Mouse (Mus musculus): ENCODE results near the gene Gm12253. TPM values are rescaled to one million over a fixed set of nuclear protein-coding genes. Genes with fewer than 3 reads are reported as not detected.

Gm12253 gene
- not detected in 2 replicates for polyA plus RNA-seq (2015; fragmentation: Nextera tagmentation; extraction: Ambion mirVana)

DNA sequence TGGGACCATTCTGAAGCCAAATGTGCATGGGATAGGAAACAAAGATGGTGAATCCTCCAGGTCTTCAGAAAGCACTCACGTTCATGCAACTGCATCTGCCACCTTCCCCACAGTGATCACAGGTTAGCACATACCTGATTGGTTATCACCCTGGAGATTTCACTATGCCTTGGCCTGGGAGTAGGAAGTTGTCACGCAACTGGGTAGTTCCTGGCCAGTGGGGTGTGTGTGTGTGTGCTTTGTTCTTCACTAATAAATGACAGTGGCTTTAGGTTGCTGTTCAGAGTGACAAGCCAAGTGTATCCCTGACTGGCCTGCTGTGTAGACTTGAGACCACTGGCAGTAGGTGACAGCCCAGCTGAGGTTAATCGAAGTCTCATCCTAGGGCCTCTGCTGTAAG is at the start of gene Gm12253:
Gene Gm12253 (plus strand): TSS at position 301 of the 400 bp plus-strand sequence.
- no peak within 1 kb of the TSS for H3K4me2 ChIP-seq (ENCODE audit: low read depth, low read length)
- no peaks in the 10 kb centered on the region for H3K27me3 ChIP-seq (ENCODE audit: control insufficient read depth, insufficient read depth, low read depth, low read length)
- H3K9me3 ChIP-seq (ENCODE audit: control insufficient read depth, low read length): no peaks in the 10 kb centered on the region
- no peaks in the 10 kb centered on the region for H3K4me1 ChIP-seq (replicated peaks; ENCODE audit: control insufficient read depth, insufficient read depth, low read length)
- H3K36me3 ChIP-seq (ENCODE audit: control insufficient read depth, insufficient read depth, low read length): no peaks in the 10 kb centered on the region
- H3K27ac ChIP-seq (ENCODE audit: low read length): no peak within 1 kb of the TSS
- H3K4me3 ChIP-seq (ENCODE audit: low read length): no peak within 1 kb of the TSS
- no peak within 1 kb of the TSS for H3K9ac ChIP-seq (ENCODE audit: low read length)
- no peak for ATAC-seq (ENCODE audit: low read depth)
- WGBS: 73% methylated on average over 3 of the region's 3 CpGs

GRCm38 (mm10) chr11:58399985-58400645 is 32.2 kb upstream of the Gm12253 start:
- 61% methylated on average over 6 of the region's 6 CpGs for WGBS
- Histone ChIP-seq H3K4me1 (replicated peaks; ENCODE audit: control insufficient read depth, insufficient read depth, low read length) (no peaks in the 10 kb centered on the region), H3K4me2 (ENCODE audit: low read depth, low read length) (no peak overlapping the region), H3K9ac (ENCODE audit: low read length) (no peak overlapping the region), H3K27ac (ENCODE audit: low read length) (no peak overlapping the region), H3K9me3 (ENCODE audit: control insufficient read depth, low read length) (no peaks in the 10 kb centered on the region), H3K27me3 (ENCODE audit: control insufficient read depth, insufficient read depth, low read depth, low read length) (no peaks in the 10 kb centered on the region), H3K36me3 (ENCODE audit: control insufficient read depth, insufficient read depth, low read length) (no peaks in the 10 kb centered on the region), H3K4me3 (ENCODE audit: low read length) (no peak overlapping the region)
- no peak for ATAC-seq (ENCODE audit: low read depth)

DNA sequence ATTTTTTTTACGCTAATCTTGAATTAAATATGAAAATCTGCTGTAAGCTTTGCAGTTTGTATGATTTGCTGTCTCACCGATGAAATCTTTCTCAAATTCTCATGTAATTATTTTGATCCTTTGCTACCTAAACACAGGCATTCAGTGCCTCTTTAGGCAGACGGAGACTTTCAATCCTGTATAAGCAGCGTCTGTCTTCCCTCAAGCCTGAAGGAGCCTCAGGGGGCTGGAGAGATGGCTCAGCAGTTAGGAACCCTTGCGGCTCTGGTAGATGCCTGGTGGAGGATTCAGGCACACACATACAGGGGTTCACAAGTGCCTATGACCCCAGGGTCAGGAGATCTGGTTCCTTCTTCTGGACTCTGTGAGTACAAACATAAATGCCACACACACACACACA is 31.7 kb upstream of the Gm12253 start:
- no peak overlapping the region for H3K9ac ChIP-seq (ENCODE audit: low read length)
- H3K4me2 ChIP-seq (ENCODE audit: low read depth, low read length): no peak overlapping the region
- H3K27ac ChIP-seq (ENCODE audit: low read length): no peak overlapping the region
- no peaks in the 10 kb centered on the region for H3K4me1 ChIP-seq (replicated peaks; ENCODE audit: control insufficient read depth, insufficient read depth, low read length)
- H3K4me3 ChIP-seq (ENCODE audit: low read length): no peak overlapping the region
- H3K36me3 ChIP-seq (ENCODE audit: control insufficient read depth, insufficient read depth, low read length): no peaks in the 10 kb centered on the region
- no peak for ATAC-seq (ENCODE audit: low read depth)
- WGBS: 59% methylated on average over 5 of the region's 5 CpGs
- no peaks in the 10 kb centered on the region for H3K9me3 ChIP-seq (ENCODE audit: control insufficient read depth, low read length)
- no peaks in the 10 kb centered on the region for H3K27me3 ChIP-seq (ENCODE audit: control insufficient read depth, insufficient read depth, low read depth, low read length)

- H3K4me1 ChIP-seq (replicated peaks; ENCODE audit: control insufficient read depth, insufficient read depth, low read length): no peaks in the 10 kb centered on the region
- WGBS: 55% methylated on average over 3 of the region's 3 CpGs
- no peak overlapping the region for H3K4me3 ChIP-seq (ENCODE audit: low read length)
- no peak overlapping the region for H3K27ac ChIP-seq (ENCODE audit: low read length)
- no peaks in the 10 kb centered on the region for H3K9me3 ChIP-seq (ENCODE audit: control insufficient read depth, low read length)
- H3K27me3 ChIP-seq (ENCODE audit: control insufficient read depth, insufficient read depth, low read depth, low read length): no peaks in the 10 kb centered on the region
- no peak overlapping the region for H3K4me2 ChIP-seq (ENCODE audit: low read depth, low read length)
- no peak for ATAC-seq (ENCODE audit: low read depth)
- H3K9ac ChIP-seq (ENCODE audit: low read length): no peak overlapping the region
- H3K36me3 ChIP-seq (ENCODE audit: control insufficient read depth, insufficient read depth, low read length): no peaks in the 10 kb centered on the region
Measured at GRCm38 (mm10) chr11:58408066-58408465, 24.3 kb upstream of the Gm12253 start.

GRCm38 (mm10) chr11:58418336-58418735 is 14.0 kb upstream of the Gm12253 start:
- no peak overlapping the region for H3K4me2 ChIP-seq (ENCODE audit: low read depth, low read length)
- no peak overlapping the region for H3K9ac ChIP-seq (ENCODE audit: low read length)
- no peaks in the 10 kb centered on the region for H3K9me3 ChIP-seq (ENCODE audit: control insufficient read depth, low read length)
- H3K4me3 ChIP-seq (ENCODE audit: low read length): no peak overlapping the region
- H3K4me1 ChIP-seq (replicated peaks; ENCODE audit: control insufficient read depth, insufficient read depth, low read length): no peaks in the 10 kb centered on the region
- no peaks in the 10 kb centered on the region for H3K36me3 ChIP-seq (ENCODE audit: control insufficient read depth, insufficient read depth, low read length)
- 42% methylated on average over 3 of the region's 3 CpGs for WGBS
- H3K27ac ChIP-seq (ENCODE audit: low read length): no peak overlapping the region
- ATAC-seq (ENCODE audit: low read depth): no peak
- no peaks in the 10 kb centered on the region for H3K27me3 ChIP-seq (ENCODE audit: control insufficient read depth, insufficient read depth, low read depth, low read length)

GRCm38 (mm10) chr11:58420815-58421214 is 11.5 kb upstream of the Gm12253 start, which contains the start of gene 1810065E05Rik:
1810065E05Rik (plus strand) TSS chr11:58421111.
- Histone ChIP-seq H3K27ac (ENCODE audit: low read length) (no peak within 1 kb of the TSS), H3K4me2 (ENCODE audit: low read depth, low read length) (no peak within 1 kb of the TSS), H3K4me3 (ENCODE audit: low read length) (no peak within 1 kb of the TSS), H3K9me3 (ENCODE audit: control insufficient read depth, low read length) (no peaks in the 10 kb centered on the region), H3K27me3 (ENCODE audit: control insufficient read depth, insufficient read depth, low read depth, low read length) (no peaks in the 10 kb centered on the region), H3K4me1 (replicated peaks; ENCODE audit: control insufficient read depth, insufficient read depth, low read length) (no peaks in the 10 kb centered on the region), H3K9ac (ENCODE audit: low read length) (no peak within 1 kb of the TSS), H3K36me3 (ENCODE audit: control insufficient read depth, insufficient read depth, low read length) (no peaks in the 10 kb centered on the region)
- no peak for ATAC-seq (ENCODE audit: low read depth)
- 37% methylated on average over 1 of the region's 1 CpGs for WGBS

GRCm38 (mm10) chr11:58437866-58438265 is 5.5 kb downstream of the Gm12253 start:
- ATAC-seq (ENCODE audit: low read depth): no peak
- Histone ChIP-seq H3K36me3 (ENCODE audit: control insufficient read depth, insufficient read depth, low read length) (no peaks in the 10 kb centered on the region), H3K9ac (ENCODE audit: low read length) (no peak overlapping the region), H3K4me3 (ENCODE audit: low read length) (no peak overlapping the region), H3K4me1 (replicated peaks; ENCODE audit: control insufficient read depth, insufficient read depth, low read length) (no peaks in the 10 kb centered on the region), H3K27me3 (ENCODE audit: control insufficient read depth, insufficient read depth, low read depth, low read length) (no peaks in the 10 kb centered on the region), H3K9me3 (ENCODE audit: control insufficient read depth, low read length) (no peaks in the 10 kb centered on the region), H3K4me2 (ENCODE audit: low read depth, low read length) (no peak overlapping the region), H3K27ac (ENCODE audit: low read length) (no peak overlapping the region)
- WGBS: 37% methylated on average over 5 of the region's 5 CpGs

GRCm38 (mm10) chr11:58452759-58453158 is 20.4 kb downstream of the Gm12253 start, which contains the start of gene Lypd9:
Lypd9 (minus strand) TSS chr11:58452923.
- WGBS: 93% methylated on average over 9 of the region's 9 CpGs
- Histone ChIP-seq H3K4me3 (ENCODE audit: low read length) (no peak within 1 kb of the TSS), H3K4me1 (replicated peaks; ENCODE audit: control insufficient read depth, insufficient read depth, low read length) (no peaks in the 10 kb centered on the region), H3K36me3 (ENCODE audit: control insufficient read depth, insufficient read depth, low read length) (no peaks in the 10 kb centered on the region), H3K27me3 (ENCODE audit: control insufficient read depth, insufficient read depth, low read depth, low read length) (no peaks in the 10 kb centered on the region), H3K9ac (ENCODE audit: low read length) (no peak within 1 kb of the TSS), H3K27ac (ENCODE audit: low read length) (no peak within 1 kb of the TSS), H3K4me2 (ENCODE audit: low read depth, low read length) (no peak within 1 kb of the TSS), H3K9me3 (ENCODE audit: control insufficient read depth, low read length) (no peaks in the 10 kb centered on the region)
- no peak for ATAC-seq (ENCODE audit: low read depth)

- no peak overlapping the region for H3K9ac ChIP-seq (ENCODE audit: low read length)
- no peak overlapping the region for H3K4me2 ChIP-seq (ENCODE audit: low read depth, low read length)
- H3K36me3 ChIP-seq (ENCODE audit: control insufficient read depth, insufficient read depth, low read length): no peaks in the 10 kb centered on the region
- no peak overlapping the region for H3K27ac ChIP-seq (ENCODE audit: low read length)
- H3K27me3 ChIP-seq (ENCODE audit: control insufficient read depth, insufficient read depth, low read depth, low read length): no peaks in the 10 kb centered on the region
- H3K4me1 ChIP-seq (replicated peaks; ENCODE audit: control insufficient read depth, insufficient read depth, low read length): no peaks in the 10 kb centered on the region
- no peak overlapping the region for H3K4me3 ChIP-seq (ENCODE audit: low read length)
- no peak for ATAC-seq (ENCODE audit: low read depth)
- WGBS: 35% methylated on average over 4 of the region's 4 CpGs
- no peaks in the 10 kb centered on the region for H3K9me3 ChIP-seq (ENCODE audit: control insufficient read depth, low read length)
Measured at GRCm38 (mm10) chr11:58453592-58453991, 21.2 kb downstream of the Gm12253 start.

All from lung, embryonic 16.5 days (tissue).